Mouse (Mus musculus) stomach, postnatal 0 days (tissue): ENCODE measurements around the gene Grk2.

Source experiments
- CTCF ChIP-seq: IDR thresholded peaks from 2 replicates; pipeline ENCODE4 v1.5.1; 2016; ENCODE audit warnings: antibody characterized with exemption, low read depth, mild to moderate bottlenecking, moderate library complexity
- EP300 ChIP-seq: optimal IDR thresholded peaks from 2 replicates; pipeline ENCODE3; 2016; ENCODE audit warnings: antibody characterized with exemption

DNA sequence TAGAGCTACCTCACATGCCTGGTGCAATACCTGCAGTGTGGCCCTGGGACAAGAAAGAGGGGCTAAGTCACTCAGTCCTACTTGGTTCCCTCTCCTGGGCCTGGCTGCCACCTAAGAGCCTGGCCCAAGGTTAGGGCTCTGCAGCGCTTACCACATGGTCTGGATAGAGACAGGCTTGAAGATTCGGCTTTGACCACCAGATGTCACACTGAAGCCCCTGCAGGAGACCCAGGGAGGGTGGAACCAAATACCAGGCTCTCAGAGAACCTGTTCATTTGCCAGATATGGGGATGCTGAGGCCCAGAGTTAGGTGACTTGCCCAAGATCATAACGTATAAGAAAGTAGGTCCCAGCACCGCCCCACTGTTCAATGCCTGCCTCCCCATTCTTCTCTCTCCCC is 40.1 kb downstream of the Grk2 start:
- peak; percentile 38 for TF ChIP-seq CTCF
- no peak for TF ChIP-seq EP300
